Mouse (Mus musculus): ENCODE results near the gene Plekhm3. TPM values are rescaled to one million over a fixed set of nuclear protein-coding genes. Genes with fewer than 3 reads are reported as not detected.

The Plekhm3 gene
- polyA plus RNA-seq, 1 experiment from 2014 or later: 10.4 TPM

DNA sequence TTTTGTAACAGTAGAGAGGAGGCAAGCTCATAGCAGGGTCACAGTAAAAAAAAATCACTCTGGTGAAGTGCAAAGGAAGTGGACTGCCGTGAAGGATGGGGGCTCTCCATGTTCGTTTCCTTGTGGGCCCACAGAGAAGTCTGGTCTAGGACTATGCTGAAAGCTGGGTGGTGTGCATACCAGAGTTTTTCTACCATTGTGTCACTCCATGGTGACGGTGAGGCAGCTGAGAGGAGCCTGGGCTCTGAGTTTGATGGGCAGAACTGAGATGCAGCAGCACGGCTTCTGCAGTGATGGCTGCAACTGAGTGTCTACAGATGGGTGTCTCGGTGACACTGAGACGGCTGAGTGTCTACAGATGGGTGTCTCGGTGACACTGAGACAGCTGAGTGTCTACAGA, 108.5 kb downstream of the Plekhm3 start:
- Histone ChIP-seq H3K4me1 (ENCODE audit: control insufficient read depth, insufficient read depth, low read length) (peaks cover 9% of the 10 kb centered on the region; the same call in 1 of the 2 replicates), H3K4me2 (replicated peaks; ENCODE audit: low read depth, low read length) (no peak overlapping the region), H3K36me3 (ENCODE audit: control insufficient read depth, insufficient read depth, low read length) (no peaks in the 10 kb centered on the region), H3K27ac (ENCODE audit: low read length) (no peak overlapping the region), H3K9me3 (ENCODE audit: control insufficient read depth, low read depth, low read length) (no peaks in the 10 kb centered on the region), H3K9ac (replicated peaks; ENCODE audit: low read depth, low read length) (no peak overlapping the region), H3K27me3 (ENCODE audit: control insufficient read depth, insufficient read depth, low read length) (no peaks in the 10 kb centered on the region), H3K4me3 (ENCODE audit: low read depth, low read length) (no peak overlapping the region)
- 77% methylated on average over 7 of the region's 7 CpGs for WGBS
- ATAC-seq (ENCODE audit: insufficient number of reproducible peaks, insufficient read depth, low FRiP score, low read depth): no peak

GRCm38 (mm10) chr1:64847565-64847964, 109.1 kb downstream of the Plekhm3 start:
- Histone ChIP-seq H3K27me3 (ENCODE audit: control insufficient read depth, insufficient read depth, low read length) (no peaks in the 10 kb centered on the region), H3K9me3 (ENCODE audit: control insufficient read depth, low read depth, low read length) (no peaks in the 10 kb centered on the region), H3K4me2 (replicated peaks; ENCODE audit: low read depth, low read length) (no peak overlapping the region), H3K36me3 (ENCODE audit: control insufficient read depth, insufficient read depth, low read length) (no peaks in the 10 kb centered on the region), H3K9ac (replicated peaks; ENCODE audit: low read depth, low read length) (no peak overlapping the region), H3K4me3 (ENCODE audit: low read depth, low read length) (no peak overlapping the region), H3K27ac (ENCODE audit: low read length) (no peak overlapping the region), H3K4me1 (ENCODE audit: control insufficient read depth, insufficient read depth, low read length) (peaks cover 9% of the 10 kb centered on the region; the same call in 1 of the 2 replicates)
- no peak for ATAC-seq (ENCODE audit: insufficient number of reproducible peaks, insufficient read depth, low FRiP score, low read depth)

GRCm38 (mm10) chr1:64844978-64845377, 111.6 kb downstream of the Plekhm3 start:
- WGBS: 81% methylated on average over 3 of the region's 3 CpGs
- no peaks in the 10 kb centered on the region for H3K9me3 ChIP-seq (ENCODE audit: control insufficient read depth, low read depth, low read length)

DNA sequence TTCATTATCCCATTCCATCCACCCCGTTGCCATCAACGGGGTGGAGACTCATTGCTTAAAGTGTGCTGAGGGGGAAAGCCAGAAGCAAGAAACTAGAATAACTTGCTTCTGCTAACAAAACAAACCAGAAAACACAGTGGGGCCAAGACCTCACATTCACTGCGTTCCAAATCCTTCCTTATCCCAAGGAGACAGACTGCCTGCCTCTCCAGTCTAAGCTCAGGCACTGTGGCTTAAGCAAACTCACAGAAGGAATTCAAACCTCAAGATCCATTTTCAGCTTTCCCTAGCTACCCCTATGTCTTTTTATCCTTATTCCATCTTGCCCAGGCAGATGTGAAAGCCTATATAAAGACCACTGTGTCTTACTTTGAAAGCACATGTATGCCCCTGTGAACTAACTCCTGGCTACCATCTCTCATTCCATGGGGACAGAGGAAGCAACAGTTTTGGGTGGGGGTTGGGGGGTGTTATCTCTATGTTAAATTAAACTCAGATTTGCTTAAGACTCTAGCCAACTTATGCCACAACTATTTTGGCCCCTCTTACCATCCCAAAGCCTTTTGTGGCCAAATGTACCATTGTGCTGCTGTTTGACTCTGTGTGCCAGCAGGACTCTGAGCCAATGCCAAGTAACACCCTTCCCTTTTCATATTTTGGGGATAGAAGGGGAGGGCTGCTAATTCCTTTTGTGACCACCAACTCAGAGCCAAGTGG, 112.6 kb downstream of the Plekhm3 start:
- no peak for ATAC-seq (ENCODE audit: insufficient number of reproducible peaks, insufficient read depth, low FRiP score, low read depth)
- Histone ChIP-seq H3K4me3 (ENCODE audit: low read depth, low read length) (no peak overlapping the region), H3K27ac (ENCODE audit: low read length) (no peak overlapping the region), H3K27me3 (ENCODE audit: control insufficient read depth, insufficient read depth, low read length) (no peaks in the 10 kb centered on the region), H3K9me3 (ENCODE audit: control insufficient read depth, low read depth, low read length) (no peaks in the 10 kb centered on the region), H3K4me1 (ENCODE audit: control insufficient read depth, insufficient read depth, low read length) (peaks cover 7% of the 10 kb centered on the region; the same call in 1 of the 2 replicates), H3K4me2 (replicated peaks; ENCODE audit: low read depth, low read length) (no peak overlapping the region), H3K36me3 (ENCODE audit: control insufficient read depth, insufficient read depth, low read length) (no peaks in the 10 kb centered on the region), H3K9ac (replicated peaks; ENCODE audit: low read depth, low read length) (no peak overlapping the region)
- WGBS: 71% methylated on average over 3 of the region's 3 CpGs

More at GRCm38 (mm10) chr1:64844978-64845377, 111.6 kb downstream of the Plekhm3 start:
- no peak overlapping the region for H3K4me3 ChIP-seq (ENCODE audit: low read depth, low read length)
- no peaks in the 10 kb centered on the region for H3K36me3 ChIP-seq (ENCODE audit: control insufficient read depth, insufficient read depth, low read length)
- no peaks in the 10 kb centered on the region for H3K27me3 ChIP-seq (ENCODE audit: control insufficient read depth, insufficient read depth, low read length)
- H3K4me2 ChIP-seq (replicated peaks; ENCODE audit: low read depth, low read length): no peak overlapping the region
- H3K4me1 ChIP-seq (ENCODE audit: control insufficient read depth, insufficient read depth, low read length): peaks cover 11% of the 10 kb centered on the region; the same call in 1 of the 2 replicates
- no peak overlapping the region for H3K27ac ChIP-seq (ENCODE audit: low read length)
- ATAC-seq (ENCODE audit: insufficient number of reproducible peaks, insufficient read depth, low FRiP score, low read depth): no peak
- no peak overlapping the region for H3K9ac ChIP-seq (replicated peaks; ENCODE audit: low read depth, low read length)

DNA sequence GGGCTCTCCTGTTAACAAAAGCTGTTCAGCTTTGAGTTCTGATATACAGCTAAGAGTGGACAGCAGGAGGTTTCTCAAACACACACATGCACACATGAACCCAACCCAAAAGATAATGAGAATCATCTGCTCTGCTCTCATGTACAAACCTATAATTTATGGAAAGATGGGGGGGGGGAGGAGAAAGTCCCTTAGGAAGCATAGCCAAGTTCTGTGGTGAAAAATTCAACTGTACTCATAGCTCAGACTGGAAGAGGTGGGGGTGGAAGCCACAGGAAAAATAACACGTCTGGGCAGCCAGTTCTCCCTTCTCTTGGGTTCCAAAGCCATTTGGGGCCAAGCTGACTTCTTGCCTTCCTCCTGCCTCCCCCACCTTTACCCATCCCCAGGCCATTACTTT, 115.7 kb downstream of the Plekhm3 start:
- WGBS: 22% methylated on average over 1 of the region's 1 CpGs
- Histone ChIP-seq H3K36me3 (ENCODE audit: control insufficient read depth, insufficient read depth, low read length) (no peaks in the 10 kb centered on the region), H3K9ac (replicated peaks; ENCODE audit: low read depth, low read length) (no peak overlapping the region), H3K4me1 (ENCODE audit: control insufficient read depth, insufficient read depth, low read length) (0 out of 2 replicates have a peak, but pooled peaks cover 2% of the 10 kb centered on the region), H3K4me3 (ENCODE audit: low read depth, low read length) (no peak overlapping the region), H3K27ac (ENCODE audit: low read length) (no peak overlapping the region), H3K4me2 (replicated peaks; ENCODE audit: low read depth, low read length) (no peak overlapping the region), H3K9me3 (ENCODE audit: control insufficient read depth, low read depth, low read length) (no peaks in the 10 kb centered on the region), H3K27me3 (ENCODE audit: control insufficient read depth, insufficient read depth, low read length) (no peaks in the 10 kb centered on the region)
- ATAC-seq (ENCODE audit: insufficient number of reproducible peaks, insufficient read depth, low FRiP score, low read depth): no peak

- WGBS: 90% methylated on average over 5 of the region's 5 CpGs
Observed at GRCm38 (mm10) chr1:64836584-64836983, 120.0 kb downstream of the Plekhm3 start.

GRCm38 (mm10) chr1:64836114-64836513, 120.5 kb downstream of the Plekhm3 start:
- Histone ChIP-seq H3K9ac (replicated peaks; ENCODE audit: low read depth, low read length) (no peak overlapping the region), H3K9me3 (ENCODE audit: control insufficient read depth, low read depth, low read length) (no peaks in the 10 kb centered on the region), H3K36me3 (ENCODE audit: control insufficient read depth, insufficient read depth, low read length) (no peaks in the 10 kb centered on the region), H3K27me3 (ENCODE audit: control insufficient read depth, insufficient read depth, low read length) (no peaks in the 10 kb centered on the region), H3K27ac (ENCODE audit: low read length) (no peak overlapping the region), H3K4me2 (replicated peaks; ENCODE audit: low read depth, low read length) (no peak overlapping the region), H3K4me1 (ENCODE audit: control insufficient read depth, insufficient read depth, low read length) (peaks cover 6% of the 10 kb centered on the region; the same call in 1 of the 2 replicates), H3K4me3 (ENCODE audit: low read depth, low read length) (no peak overlapping the region)
- ATAC-seq (ENCODE audit: insufficient number of reproducible peaks, insufficient read depth, low FRiP score, low read depth): no peak
- 60% methylated on average over 3 of the region's 3 CpGs for WGBS

More at GRCm38 (mm10) chr1:64836584-64836983, 120.0 kb downstream of the Plekhm3 start:
- H3K4me2 ChIP-seq (replicated peaks; ENCODE audit: low read depth, low read length): no peak overlapping the region
- no peaks in the 10 kb centered on the region for H3K27me3 ChIP-seq (ENCODE audit: control insufficient read depth, insufficient read depth, low read length)
- peaks cover 7% of the 10 kb centered on the region; the same call in 1 of the 2 replicates for H3K4me1 ChIP-seq (ENCODE audit: control insufficient read depth, insufficient read depth, low read length)
- H3K9me3 ChIP-seq (ENCODE audit: control insufficient read depth, low read depth, low read length): no peaks in the 10 kb centered on the region
- H3K27ac ChIP-seq (ENCODE audit: low read length): no peak overlapping the region
- H3K4me3 ChIP-seq (ENCODE audit: low read depth, low read length): no peak overlapping the region
- H3K9ac ChIP-seq (replicated peaks; ENCODE audit: low read depth, low read length): no peak overlapping the region
- no peak for ATAC-seq (ENCODE audit: insufficient number of reproducible peaks, insufficient read depth, low FRiP score, low read depth)
- no peaks in the 10 kb centered on the region for H3K36me3 ChIP-seq (ENCODE audit: control insufficient read depth, insufficient read depth, low read length)

- Histone ChIP-seq H3K4me2 (replicated peaks; ENCODE audit: low read depth, low read length) (no peak overlapping the region), H3K36me3 (ENCODE audit: control insufficient read depth, insufficient read depth, low read length) (no peaks in the 10 kb centered on the region), H3K9ac (replicated peaks; ENCODE audit: low read depth, low read length) (no peak overlapping the region), H3K4me1 (ENCODE audit: control insufficient read depth, insufficient read depth, low read length) (peaks cover 5% of the 10 kb centered on the region; the same call in 1 of the 2 replicates), H3K4me3 (ENCODE audit: low read depth, low read length) (no peak overlapping the region), H3K27me3 (ENCODE audit: control insufficient read depth, insufficient read depth, low read length) (no peaks in the 10 kb centered on the region), H3K27ac (ENCODE audit: low read length) (no peak overlapping the region), H3K9me3 (ENCODE audit: control insufficient read depth, low read depth, low read length) (no peaks in the 10 kb centered on the region)
- WGBS: 45% methylated on average over 2 of the region's 2 CpGs
- ATAC-seq (ENCODE audit: insufficient number of reproducible peaks, insufficient read depth, low FRiP score, low read depth): no peak
Observed at GRCm38 (mm10) chr1:64831552-64831951, 125.1 kb downstream of the Plekhm3 start.
